Mouse (Mus musculus): Measurements from ENCODE around the gene Slc12a6.

Gene Slc12a6

GRCm38 (mm10) chr2:112265448-112266241, at the start of gene Slc12a6:
Gene Slc12a6 (plus strand): TSS chr2:112265825.
- peak; percentile 93 for DNase-seq (ENCODE audit: low spot score)

- peak; percentile 22 for DNase-seq (ENCODE audit: low spot score)
Measured at GRCm38 (mm10) chr2:112215977-112216376, 49.6 kb upstream of the Slc12a6 start.

- no peak for DNase-seq (ENCODE audit: low spot score)
Measured at GRCm38 (mm10) chr2:112217614-112218013, 48.0 kb upstream of the Slc12a6 start.

- DNase-seq (ENCODE audit: low spot score) = no peak
Measured at GRCm38 (mm10) chr2:112220880-112221279, 44.7 kb upstream of the Slc12a6 start.

- DNase-seq (ENCODE audit: low spot score) = no peak
Measured at GRCm38 (mm10) chr2:112222607-112223006, 43.0 kb upstream of the Slc12a6 start.

GRCm38 (mm10) chr2:112224356-112224755, 41.3 kb upstream of the Slc12a6 start:
- no peak for DNase-seq (ENCODE audit: low spot score)

- no peak for DNase-seq (ENCODE audit: low spot score)
Measured at GRCm38 (mm10) chr2:112232623-112233022, 33.0 kb upstream of the Slc12a6 start.

- DNase-seq (ENCODE audit: low spot score) = no peak
Measured at GRCm38 (mm10) chr2:112236620-112237019, 29.0 kb upstream of the Slc12a6 start.

- peak; percentile 14 for DNase-seq (ENCODE audit: low spot score)
Measured at GRCm38 (mm10) chr2:112238006-112238405, 27.6 kb upstream of the Slc12a6 start.

GRCm38 (mm10) chr2:112239212-112239934, 26.3 kb upstream of the Slc12a6 start, which contains the start of gene Lpcat4:
Gene Lpcat4 (plus strand): TSS chr2:112239468.
- DNase-seq (ENCODE audit: low spot score) = peak; percentile 91

- peak; percentile 50 for DNase-seq (ENCODE audit: low spot score)
Measured at GRCm38 (mm10) chr2:112239935-112240721, 25.5 kb upstream of the Slc12a6 start.

- DNase-seq (ENCODE audit: low spot score) = no peak
Measured at GRCm38 (mm10) chr2:112241787-112242186, 23.8 kb upstream of the Slc12a6 start.

- no peak for DNase-seq (ENCODE audit: low spot score)
Measured at GRCm38 (mm10) chr2:112245307-112245706, 20.3 kb upstream of the Slc12a6 start.

GRCm38 (mm10) chr2:112246193-112246592, 19.4 kb upstream of the Slc12a6 start:
- DNase-seq (ENCODE audit: low spot score) = no peak

- no peak for DNase-seq (ENCODE audit: low spot score)
Measured at GRCm38 (mm10) chr2:112247323-112247722, 18.3 kb upstream of the Slc12a6 start.

GRCm38 (mm10) chr2:112249780-112250453, 15.7 kb upstream of the Slc12a6 start:
- DNase-seq (ENCODE audit: low spot score) = no peak

GRCm38 (mm10) chr2:112254675-112255515, 10.7 kb upstream of the Slc12a6 start:
- no peak for DNase-seq (ENCODE audit: low spot score)

- DNase-seq (ENCODE audit: low spot score) = no peak
Measured at GRCm38 (mm10) chr2:112259241-112259962, 6.2 kb upstream of the Slc12a6 start, which contains the start of gene Nutm1. Gene Nutm1 (minus strand): TSS chr2:112259291.

- DNase-seq (ENCODE audit: low spot score) = peak; percentile 90
Measured at GRCm38 (mm10) chr2:112261748-112262653, 3.6 kb upstream of the Slc12a6 start, which contains the start of gene Nop10. Gene Nop10 (plus strand): TSS chr2:112261926.
